27 mouse cellular contexts compared by ENCODE assay signal in the genomic region with DNA sequence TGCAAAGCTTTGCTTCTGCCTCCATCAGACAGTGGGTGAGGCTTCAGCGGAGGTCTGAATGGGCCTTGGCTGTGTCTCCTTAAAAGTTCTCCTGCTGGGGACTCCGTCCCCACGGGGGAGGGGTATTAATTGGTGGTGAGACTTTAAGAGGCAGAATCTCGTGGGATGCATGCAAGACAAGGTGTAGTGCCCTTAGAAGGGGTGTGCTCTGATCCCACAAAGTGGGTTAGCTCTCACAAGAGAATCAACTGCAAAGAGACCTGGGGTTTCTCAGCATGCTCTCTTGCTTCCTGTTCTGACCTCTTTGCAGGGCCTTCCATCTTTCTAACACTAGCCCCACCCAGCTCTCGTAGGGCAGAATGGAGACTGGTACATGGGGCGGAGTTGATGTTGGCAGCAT.
DNase-seq lines count a peak whose midpoint lies in the region; ATAC-seq lines count a peak whose summit lies in the region.
"Had no signal": no experiment of that assay in that cellular context is flagged by ENCODE, and none has a peak within 500 bp of the region (broad histone marks: within the 10 kb centered on the region; RNA-seq: fewer than 3 reads in every experiment).

No protein-coding gene starts in this region.

- H3K4me3 ChIP-seq in hindbrain, embryonic 13.5 days = no peak overlapping the region
- no peak overlapping the region for H3K4me3 ChIP-seq in hindbrain, embryonic 11.5 days (ENCODE audit: low read depth, low read length)
- H3K4me3 ChIP-seq: forebrain, embryonic 13.5 days; left cerebral cortex, adult 2 months; limb, embryonic 10.5 days; limb, embryonic 15.5 days; midbrain, embryonic 10.5 days; myocyte; neural tube, embryonic 13.5 days had no signal

- H3K27me3 ChIP-seq in hindbrain, embryonic 13.5 days = 0 out of 2 replicates have a peak, but pooled peaks cover 4% of the 10 kb centered on the region
- no peaks in the 10 kb centered on the region for H3K27me3 ChIP-seq in hindbrain, embryonic 11.5 days (ENCODE audit: control insufficient read depth, insufficient read depth, low read length)
- H3K27me3 ChIP-seq: forebrain, embryonic 13.5 days; limb, embryonic 15.5 days; neural tube, embryonic 13.5 days had no signal

- 73% methylated on average over 6 of the region's 6 CpGs for WGBS in hindbrain, embryonic 13.5 days
- 67% methylated on average over 6 of the region's 6 CpGs for WGBS in hindbrain, embryonic 11.5 days

- H3K4me1 ChIP-seq in hindbrain, embryonic 13.5 days (replicated peaks) = peaks cover 23% of the 10 kb centered on the region
- no peaks in the 10 kb centered on the region for H3K4me1 ChIP-seq in hindbrain, embryonic 11.5 days (replicated peaks; ENCODE audit: control insufficient read depth, insufficient read depth, low read length)

- no peaks in the 10 kb centered on the region for H3K9me3 ChIP-seq in hindbrain, embryonic 13.5 days
- no peaks in the 10 kb centered on the region for H3K9me3 ChIP-seq in hindbrain, embryonic 11.5 days (ENCODE audit: control insufficient read depth, low read length)
- H3K9me3 ChIP-seq: forebrain, embryonic 13.5 days; limb, embryonic 10.5 days; limb, embryonic 15.5 days; midbrain, embryonic 10.5 days; neural tube, embryonic 13.5 days had no signal

- no peak overlapping the region for H3K9ac ChIP-seq in hindbrain, embryonic 13.5 days
- no peak overlapping the region for H3K9ac ChIP-seq in hindbrain, embryonic 11.5 days (ENCODE audit: low read depth, low read length)
- H3K9ac ChIP-seq: forebrain, embryonic 13.5 days; limb, embryonic 15.5 days; liver, embryonic 14.5 days; lung, embryonic 14.5 days; neural tube, embryonic 13.5 days had no signal

- DNase-seq in hindbrain, embryonic 11.5 days (ENCODE audit: low spot score) = no peak
- DNase-seq in CD4-positive helper T cell, adult 2 months (ENCODE audit: low read depth, low spot score) = peak; percentile 65
- peak; percentile 54 for DNase-seq in thymus, postnatal 0 days (ENCODE audit: low spot score)
- DNase-seq in retina, embryonic 14.5 days (ENCODE audit: low spot score) = no peak
- no peak for DNase-seq in left cerebral cortex, adult 9 months (ENCODE audit: low spot score in 2 of 2)
- DNase-seq in adrenal gland, postnatal 10 days = no peak
- DNase-seq: adrenal gland, adult 8-10 months; cerebellum, adult 9-10 months; cerebellum, postnatal 36 days; gastrocnemius, postnatal 25 days; heart, adult 11 months; kidney, adult 11 months; kidney, postnatal 25 days; lung, embryonic 14.5 days; lung, postnatal 14 days had no signal

- ATAC-seq in hindbrain, embryonic 13.5 days (ENCODE audit: low FRiP score) = no peak
- ATAC-seq in hindbrain, embryonic 11.5 days (ENCODE audit: low FRiP score) = no peak
- ATAC-seq in activated CD4-positive, CD25-positive, alpha-beta regulatory T cell, adult 4 months = peak; percentile 41
- ATAC-seq: forebrain, embryonic 13.5 days had no signal

- no peak overlapping the region for H3K4me2 ChIP-seq in hindbrain, embryonic 13.5 days
- no peak overlapping the region for H3K4me2 ChIP-seq in hindbrain, embryonic 11.5 days (replicated peaks; ENCODE audit: low read depth, low read length)
- H3K4me2 ChIP-seq: forebrain, embryonic 13.5 days; heart, embryonic 11.5 days; limb, embryonic 15.5 days; lung, embryonic 14.5 days; neural tube, embryonic 13.5 days had no signal

- H3K36me3 ChIP-seq in hindbrain, embryonic 13.5 days = no peaks in the 10 kb centered on the region
- H3K36me3 ChIP-seq in hindbrain, embryonic 11.5 days (ENCODE audit: control insufficient read depth, insufficient read depth, low read length) = no peaks in the 10 kb centered on the region
- H3K36me3 ChIP-seq: limb, embryonic 10.5 days; limb, embryonic 15.5 days; midbrain, embryonic 10.5 days; neural tube, embryonic 13.5 days had no signal

- peak overlapping the region; percentile 23; the same call in 1 of the 2 replicates for H3K27ac ChIP-seq in hindbrain, embryonic 13.5 days
- no peak overlapping the region for H3K27ac ChIP-seq in hindbrain, embryonic 11.5 days (ENCODE audit: low read depth, low read length)
- H3K27ac ChIP-seq: forebrain, embryonic 13.5 days; left cerebral cortex, adult 2 months; limb, embryonic 10.5 days; limb, embryonic 15.5 days; liver, embryonic 14.5 days; midbrain, embryonic 10.5 days; neural tube, embryonic 13.5 days; stomach, postnatal 0 days had no signal

Comparison
In these comparisons a context has a peak if more than half of its experiments do, and no peak if none do; other contexts are left out.
1. DNase-seq: peak in CD4-positive helper T cell, adult 2 months (single experiment) and thymus, postnatal 0 days (single experiment); none in hindbrain, embryonic 11.5 days (single experiment), retina, embryonic 14.5 days (single experiment), left cerebral cortex, adult 9 months (0 of 2) and adrenal gland, postnatal 10 days (single experiment).